Mouse (Mus musculus) skeletal muscle tissue, adult 2 months (tissue): Measurements from ENCODE around the gene Dbn1.

ENCODE experiments used
- DNase-seq: peaks from one replicate; pipeline ENCODE4 v3.0.0-alpha.2; 2012; ENCODE audit warnings: low read depth, low spot score

Gene Dbn1

GRCm38 (mm10) chr13:55510668-55511491 is 23.0 kb upstream of the Dbn1 start:
- peak; percentile 82 for DNase-seq

- DNase-seq: no peak
Measured at GRCm38 (mm10) chr13:55510332-55510667, 22.4 kb upstream of the Dbn1 start.

GRCm38 (mm10) chr13:55508531-55508930 is 20.6 kb upstream of the Dbn1 start:
- DNase-seq: no peak

- no peak for DNase-seq
Measured at GRCm38 (mm10) chr13:55507877-55508276, 20.0 kb upstream of the Dbn1 start.

GRCm38 (mm10) chr13:55506697-55507096 is 18.8 kb upstream of the Dbn1 start:
- DNase-seq: peak; percentile 77

- DNase-seq: no peak
Measured at GRCm38 (mm10) chr13:55505810-55506209, 17.9 kb upstream of the Dbn1 start.

- DNase-seq: no peak
Measured at GRCm38 (mm10) chr13:55504390-55504789, 16.5 kb upstream of the Dbn1 start.

- DNase-seq: no peak
Measured at GRCm38 (mm10) chr13:55502405-55502804, 14.5 kb upstream of the Dbn1 start.

GRCm38 (mm10) chr13:55500575-55500974 is 12.7 kb upstream of the Dbn1 start:
- no peak for DNase-seq

- no peak for DNase-seq
Measured at GRCm38 (mm10) chr13:55498906-55499305, 11.0 kb upstream of the Dbn1 start.

GRCm38 (mm10) chr13:55496661-55497060 is 8.8 kb upstream of the Dbn1 start:
- DNase-seq: no peak

GRCm38 (mm10) chr13:55495702-55496101 is 7.8 kb upstream of the Dbn1 start:
- DNase-seq: no peak

GRCm38 (mm10) chr13:55494883-55495621 is 7.1 kb upstream of the Dbn1 start:
- DNase-seq: peak; percentile 89

GRCm38 (mm10) chr13:55494257-55494656 is 6.3 kb upstream of the Dbn1 start:
- no peak for DNase-seq

- no peak for DNase-seq
Measured at GRCm38 (mm10) chr13:55486916-55487577, 864 bp downstream of the Dbn1 start.

GRCm38 (mm10) chr13:55486029-55486794 is 1.7 kb downstream of the Dbn1 start:
- DNase-seq: no peak

- no peak for DNase-seq
Measured at GRCm38 (mm10) chr13:55484520-55485088, 3.3 kb downstream of the Dbn1 start.

GRCm38 (mm10) chr13:55483593-55483992 is 4.3 kb downstream of the Dbn1 start:
- no peak for DNase-seq

GRCm38 (mm10) chr13:55483071-55483470 is 4.8 kb downstream of the Dbn1 start:
- no peak for DNase-seq

GRCm38 (mm10) chr13:55482542-55482941 is 5.4 kb downstream of the Dbn1 start:
- no peak for DNase-seq

GRCm38 (mm10) chr13:55479929-55480328 is 8.0 kb downstream of the Dbn1 start:
- DNase-seq: no peak
